Mouse (Mus musculus) Patski (cell line): ENCODE results near the gene Glt8d2. TPM values are rescaled to one million over a fixed set of nuclear protein-coding genes. Genes with fewer than 3 reads are reported as not detected.
"Not testable (repeated sequence)": the region's sequence is repeated elsewhere in the genome, so short reads cannot be mapped to it uniquely, and the experiment has no call there.

Source experiments
- ATAC-seq: fragments of 100-300 bp; one replicate; pipeline ENCODE4 v1.8.0; 2021
- CTCF ChIA-PET: fragments of 350-600 bp; sonication (Branson Sonifier 250); formaldehyde crosslinking; loops from one replicate; lab custom pipeline; 2022; ENCODE audit warnings: inconsistent platforms; lab: Charles Lee
- POLR2A ChIA-PET: fragments of 350-600 bp; sonication (Branson Sonifier 250); formaldehyde crosslinking; loops from one replicate; lab custom pipeline; 2022; ENCODE audit warnings: antibody characterized with exemption, inconsistent platforms; lab: Charles Lee
- DNase-seq: peaks from one replicate; pipeline ENCODE4 v3.0.0-alpha.2; 2011; ENCODE audit warnings: low read depth, low spot score
- H3K27me3 ChIP-seq: fragments of 371-371 bp; one replicate; pipeline ENCODE4 v1.5.1; 2021
- CTCF ChIP-seq: fragments of 100-300 bp; IDR thresholded peaks from one replicate; pipeline ENCODE4 v1.5.1; 2021
- in situ Hi-C: fragments of 300-500 bp; cut with MboI; formaldehyde crosslinking; loops from 3 replicates; pipeline ENCODE4 v1.11.1; 2018; ENCODE audit warnings: low pct_unique_long_range_greater_than_20kb, mixed read lengths
- polyA plus RNA-seq: library from polyadenylated mRNA; unstranded; gene quantifications from one replicate; pipeline ENCODE4 v1.2.3, GENCODE M21; 2021

The Glt8d2 gene
- polyA plus RNA-seq, 1 experiment from 2014 or later = 0.13 TPM

- POLR2A ChIA-PET = interaction anchor here (0.6 kb wide), 1 partner anchor 13 kb away, joined by 3 read pairs; no protein-coding TSS in a partner anchor
- TF ChIP-seq CTCF = no peak
- CTCF ChIA-PET = no interaction called here
- no peak for DNase-seq
- peak; percentile 18 for ATAC-seq
- in situ Hi-C loops = no loop called here
- H3K27me3 ChIP-seq = no peaks in the 10 kb centered on the region
Measured at GRCm38 (mm10) chr10:82629111-82629585, 61.3 kb downstream of the Glt8d2 start.

- H3K27me3 ChIP-seq, DNase-seq, CTCF ChIA-PET, POLR2A ChIA-PET, in situ Hi-C loops: not testable (repeated sequence)
- ATAC-seq = peak; percentile 4
Measured at GRCm38 (mm10) chr10:82623553-82623932, 66.9 kb downstream of the Glt8d2 start.

GRCm38 (mm10) chr10:82622671-82623552, 67.5 kb downstream of the Glt8d2 start, which contains the start of gene 1190007I07Rik:
Gene 1190007I07Rik (minus strand): TSS chr10:82623228.
- ChIA-PET CTCF (no interaction called here), POLR2A (no interaction called here)
- DNase-seq = peak; percentile 53
- in situ Hi-C loops = no loop called here
- peak; percentile 88 for ATAC-seq
- no peaks in the 10 kb centered on the region for H3K27me3 ChIP-seq
- TF ChIP-seq CTCF = no peak

- no peaks in the 10 kb centered on the region for H3K27me3 ChIP-seq
- TF ChIP-seq CTCF = no peak
- ChIA-PET POLR2A (no interaction called here), CTCF (no interaction called here)
- in situ Hi-C loops = no loop called here
- DNase-seq = no peak
- ATAC-seq = peak; percentile 9
Measured at GRCm38 (mm10) chr10:82622235-82622634, 68.2 kb downstream of the Glt8d2 start.

Other genes starting within 250 kb of the Glt8d2 start
- not detected for gene Gm1553, start 198.0 kb downstream of the Glt8d2 start, polyA plus RNA-seq
- gene 1190007I07Rik, start 67.4 kb downstream of the Glt8d2 start, polyA plus RNA-seq = 23.7 TPM
- 17.4 TPM for gene Tdg, start 60.8 kb downstream of the Glt8d2 start, polyA plus RNA-seq
- 22.4 TPM for gene Hcfc2, start 5.5 kb upstream of the Glt8d2 start, polyA plus RNA-seq
- 28.5 TPM for gene Nfyb, start 73.5 kb upstream of the Glt8d2 start, polyA plus RNA-seq
- 124 TPM for gene Txnrd1, start 143.3 kb upstream of the Glt8d2 start, polyA plus RNA-seq
- 0.90 TPM for gene Eid3, start 176.0 kb upstream of the Glt8d2 start, polyA plus RNA-seq